Mouse (Mus musculus) C2C12 (cell line): Measurements from ENCODE around the gene Tnr.

ENCODE experiments used
- CEBPB ChIP-seq: IDR thresholded peaks from one replicate; pipeline ENCODE4 v1.6.1; 2011; ENCODE audit warnings: low read depth, mild to moderate bottlenecking, control low read depth, moderate library complexity
- CTCF ChIP-seq: IDR thresholded peaks from one replicate; pipeline ENCODE4 v1.5.1; 2011; ENCODE audit not compliant: control insufficient read depth, insufficient read depth, insufficient read length
- FOSL1 ChIP-seq: IDR thresholded peaks from one replicate; pipeline ENCODE4 v1.8.0; 2011; ENCODE audit warnings: mild to moderate bottlenecking, low read length; ENCODE audit not compliant: poor library complexity, insufficient read depth, severe bottlenecking
- MAX ChIP-seq: IDR thresholded peaks from one replicate; pipeline ENCODE4 v1.6.1; 2011; ENCODE audit warnings: mild to moderate bottlenecking, control low read depth
- MYOD1 ChIP-seq: IDR thresholded peaks from one replicate; pipeline ENCODE4 v1.6.1; 2011; ENCODE audit warnings: low read depth; ENCODE audit not compliant: control insufficient read depth, insufficient read length
- MYOG ChIP-seq: IDR thresholded peaks from one replicate; pipeline ENCODE4 v1.6.1; 2011; ENCODE audit not compliant: control insufficient read depth, insufficient read length; ENCODE audit errors: extremely low read depth
- USF1 ChIP-seq: IDR thresholded peaks from one replicate; pipeline ENCODE4 v1.6.1; 2011; ENCODE audit warnings: low read depth, mild to moderate bottlenecking, control low read depth, moderate library complexity

- no peak for TF ChIP-seq CTCF
- no peak for TF ChIP-seq FOSL1
- no peak for TF ChIP-seq USF1
- no peak for TF ChIP-seq MYOD1
- TF ChIP-seq MAX = no peak
- no peak for TF ChIP-seq MYOG
- TF ChIP-seq CEBPB = no peak
These were observed 215.9 kb downstream of the Tnr start for GRCm38 (mm10) chr1:159739478-159739877.
